Mouse (Mus musculus): ENCODE data around the gene Vmn1r206. TPM values are rescaled to one million over a fixed set of nuclear protein-coding genes. Genes with fewer than 3 reads are reported as not detected.

The Vmn1r206 gene
- polyA plus RNA-seq (2015; fragmentation: Nextera tagmentation; extraction: Ambion mirVana): not detected in 2 replicates

DNA sequence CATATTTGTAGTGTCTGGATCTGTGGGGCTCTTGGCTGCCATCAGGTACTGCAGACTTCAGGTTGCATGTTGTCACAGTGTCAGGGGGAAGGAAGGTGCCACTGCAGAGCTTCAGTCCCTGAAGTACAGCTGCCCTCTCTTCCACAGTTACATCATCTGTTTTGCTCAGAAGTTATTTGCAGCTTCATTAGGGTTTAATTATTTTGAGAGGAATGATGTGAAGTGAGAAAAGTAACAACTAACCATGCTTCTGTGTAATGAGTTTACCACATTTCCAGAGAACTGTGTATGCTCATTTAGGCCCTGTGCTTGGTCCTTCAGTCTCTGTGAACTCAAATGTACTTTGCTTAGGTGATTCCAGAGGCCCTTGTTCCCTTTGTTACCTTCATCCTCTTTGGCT, at the start of gene Vmn1r206:
TSS of gene Vmn1r206 (minus strand) at position 101 of the 400 bp plus-strand sequence.

DNA sequence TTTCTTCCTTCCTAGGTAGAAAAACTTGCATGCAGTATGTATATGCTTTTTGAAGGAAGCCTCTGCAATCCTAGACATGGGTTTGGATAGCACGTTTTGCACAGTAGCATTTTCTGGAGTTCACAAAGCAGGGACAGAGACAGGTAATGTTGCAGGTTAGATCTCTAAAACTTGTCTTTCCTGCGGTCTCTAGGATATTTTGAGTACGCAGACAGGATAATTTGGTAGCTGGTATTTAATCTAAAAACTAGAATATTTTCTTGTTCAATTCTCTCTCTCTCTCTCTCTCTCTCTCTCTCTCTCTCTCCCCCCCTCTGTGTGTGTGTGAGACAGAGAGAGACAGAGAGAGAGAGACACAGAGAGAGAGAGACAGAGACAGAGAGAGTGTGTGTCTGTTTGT, 31.2 kb downstream of the Vmn1r206 start, which contains the start of gene Vmn1r205:
TSS of gene Vmn1r205 (minus strand) at position 101 of the 400 bp plus-strand sequence.

Other genes starting within 250 kb of the Vmn1r206 start
- gene Vmn1r199, start 244.4 kb downstream of the Vmn1r206 start, polyA plus RNA-seq (2015; fragmentation: Nextera tagmentation; extraction: Ambion mirVana): not detected in 2 replicates
- not detected in 2 replicates for gene Vmn1r200, start 233.9 kb downstream of the Vmn1r206 start, polyA plus RNA-seq (2015; fragmentation: Nextera tagmentation; extraction: Ambion mirVana)
- not detected in 2 replicates for gene Vmn1r201, start 152.3 kb downstream of the Vmn1r206 start, polyA plus RNA-seq (2015; fragmentation: Nextera tagmentation; extraction: Ambion mirVana)
- not detected in 2 replicates for gene Vmn1r202, start 118.9 kb downstream of the Vmn1r206 start, polyA plus RNA-seq (2015; fragmentation: Nextera tagmentation; extraction: Ambion mirVana)
- gene Vmn1r203, start 106.1 kb downstream of the Vmn1r206 start, polyA plus RNA-seq (2015; fragmentation: Nextera tagmentation; extraction: Ambion mirVana): not detected in 2 replicates
- gene Vmn1r204, start 71.1 kb downstream of the Vmn1r206 start, polyA plus RNA-seq (2015; fragmentation: Nextera tagmentation; extraction: Ambion mirVana): not detected in 2 replicates
- not detected in 2 replicates for gene Vmn1r205, start 31.3 kb downstream of the Vmn1r206 start, polyA plus RNA-seq (2015; fragmentation: Nextera tagmentation; extraction: Ambion mirVana)
- not detected in 2 replicates for gene Vmn1r207-ps, start 105.4 kb upstream of the Vmn1r206 start, polyA plus RNA-seq (2015; fragmentation: Nextera tagmentation; extraction: Ambion mirVana)
- not detected in 2 replicates for gene Vmn1r208, start 153.1 kb upstream of the Vmn1r206 start, polyA plus RNA-seq (2015; fragmentation: Nextera tagmentation; extraction: Ambion mirVana)
- not detected in 2 replicates for gene Vmn1r209, start 185.4 kb upstream of the Vmn1r206 start, polyA plus RNA-seq (2015; fragmentation: Nextera tagmentation; extraction: Ambion mirVana)
- gene Vmn1r210, start 207.1 kb upstream of the Vmn1r206 start, polyA plus RNA-seq (2015; fragmentation: Nextera tagmentation; extraction: Ambion mirVana): not detected in 2 replicates
- gene Vmn1r211, start 233.3 kb upstream of the Vmn1r206 start, polyA plus RNA-seq (2015; fragmentation: Nextera tagmentation; extraction: Ambion mirVana): not detected in 2 replicates